Mouse (Mus musculus): Measurements from ENCODE around the gene Slc35g1. TPM values are rescaled to one million over a fixed set of nuclear protein-coding genes. Genes with fewer than 3 reads are reported as not detected.
A peak's percentile ranks its signal among the peaks of the same experiment; 100 is the strongest.

Slc35g1 gene
- total RNA-seq, 4 experiments from 2014 or later, result 19.6 to 37.8 (median 29.9) TPM

DNA sequence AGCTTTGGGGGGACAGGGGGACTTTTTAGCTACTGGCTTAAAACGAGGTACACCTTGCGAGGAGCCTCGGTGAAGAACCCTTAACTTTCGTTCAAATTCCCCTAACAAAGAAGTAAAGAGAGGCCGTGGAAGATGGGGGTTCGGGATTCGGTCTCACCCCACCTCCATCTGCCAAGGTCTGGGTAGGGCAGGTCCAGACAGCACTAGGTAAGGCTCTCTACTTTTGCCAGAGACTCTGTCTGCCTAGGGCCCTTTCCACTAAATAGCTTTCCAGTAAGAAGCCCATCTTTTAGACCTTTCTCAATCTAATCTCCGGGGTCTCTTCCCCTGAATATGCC is 822 bp downstream of the Slc35g1 start:
- no peak for DNase-seq

DNA sequence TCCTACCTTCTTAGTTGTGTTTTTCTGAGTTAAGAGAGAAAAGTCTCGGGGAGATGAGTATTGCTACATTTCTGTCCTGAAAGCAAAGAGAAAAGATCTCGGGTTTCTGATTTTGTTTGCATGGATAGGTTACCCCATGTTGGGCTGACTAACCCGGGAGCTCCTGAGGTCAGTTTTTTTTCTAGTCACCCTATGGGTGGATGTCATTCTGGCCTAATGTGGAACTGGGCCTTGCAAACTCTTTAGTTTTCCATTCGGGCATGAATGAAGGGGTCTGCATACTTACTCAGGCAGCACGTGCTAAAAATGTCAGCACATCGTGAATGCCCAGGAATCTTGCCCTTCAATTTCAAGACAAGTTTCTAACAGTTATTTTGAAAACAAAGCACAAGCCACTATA is 1.2 kb downstream of the Slc35g1 start:
- DNase-seq, result no peak

DNA sequence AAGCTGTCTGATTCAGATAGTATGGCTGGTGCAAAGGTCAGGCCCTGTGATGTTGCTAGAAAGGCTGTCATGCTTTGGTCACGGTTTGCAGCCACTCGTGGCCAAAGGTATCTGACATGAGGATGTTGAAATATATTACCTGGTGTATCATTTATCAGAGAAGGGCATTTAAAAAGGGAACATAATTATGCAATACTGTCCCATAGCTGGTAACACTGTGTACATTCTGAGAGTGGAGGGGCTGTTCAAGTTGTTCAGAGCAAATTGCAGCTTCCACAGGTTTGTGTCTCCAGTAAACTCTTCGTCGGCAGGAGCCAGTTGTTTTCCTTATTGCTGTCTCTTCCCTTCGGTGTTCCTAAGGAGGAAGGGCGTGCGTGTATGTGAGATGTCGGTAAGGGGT is 3.2 kb downstream of the Slc35g1 start:
- DNase-seq, result no peak

DNA sequence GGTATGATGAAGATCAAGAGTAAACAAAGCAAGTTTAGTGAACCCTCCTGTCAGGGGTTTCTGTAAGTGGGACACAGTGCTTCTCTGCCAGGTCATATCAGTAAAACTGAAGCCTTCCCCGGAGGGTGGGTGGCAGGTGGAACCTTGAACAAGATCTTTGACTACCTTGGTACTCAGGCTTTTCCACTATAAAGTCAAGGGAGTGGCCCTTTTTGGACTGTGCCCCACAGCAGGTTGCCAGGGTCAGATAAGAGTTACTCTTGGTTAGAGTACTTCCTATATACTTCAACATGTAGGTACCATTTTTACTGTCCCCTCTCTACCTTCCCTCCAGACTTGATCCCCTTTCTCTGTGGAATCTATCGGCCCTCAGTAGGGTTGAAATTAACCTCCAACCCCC is 5.1 kb downstream of the Slc35g1 start:
- no peak for DNase-seq

DNA sequence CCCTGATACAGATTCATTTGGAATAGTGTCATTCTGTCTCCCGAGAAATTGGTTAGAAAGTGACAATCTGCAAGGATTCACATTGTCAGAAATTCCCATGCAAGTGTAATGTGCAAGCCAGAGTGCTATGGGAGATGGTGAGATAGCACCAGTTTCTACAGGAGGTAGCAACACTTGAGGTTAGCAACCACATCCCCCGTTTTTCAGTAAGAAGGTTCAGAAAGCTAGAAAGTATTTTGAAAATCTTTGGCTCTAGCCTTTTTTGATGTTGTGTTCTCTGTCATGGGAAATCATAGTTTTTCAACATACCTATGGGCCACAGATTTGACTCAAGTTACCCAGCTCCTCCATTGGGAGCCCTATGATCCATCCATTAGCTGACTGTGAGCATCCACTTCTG is 5.6 kb downstream of the Slc35g1 start:
- DNase-seq, result no peak

DNA sequence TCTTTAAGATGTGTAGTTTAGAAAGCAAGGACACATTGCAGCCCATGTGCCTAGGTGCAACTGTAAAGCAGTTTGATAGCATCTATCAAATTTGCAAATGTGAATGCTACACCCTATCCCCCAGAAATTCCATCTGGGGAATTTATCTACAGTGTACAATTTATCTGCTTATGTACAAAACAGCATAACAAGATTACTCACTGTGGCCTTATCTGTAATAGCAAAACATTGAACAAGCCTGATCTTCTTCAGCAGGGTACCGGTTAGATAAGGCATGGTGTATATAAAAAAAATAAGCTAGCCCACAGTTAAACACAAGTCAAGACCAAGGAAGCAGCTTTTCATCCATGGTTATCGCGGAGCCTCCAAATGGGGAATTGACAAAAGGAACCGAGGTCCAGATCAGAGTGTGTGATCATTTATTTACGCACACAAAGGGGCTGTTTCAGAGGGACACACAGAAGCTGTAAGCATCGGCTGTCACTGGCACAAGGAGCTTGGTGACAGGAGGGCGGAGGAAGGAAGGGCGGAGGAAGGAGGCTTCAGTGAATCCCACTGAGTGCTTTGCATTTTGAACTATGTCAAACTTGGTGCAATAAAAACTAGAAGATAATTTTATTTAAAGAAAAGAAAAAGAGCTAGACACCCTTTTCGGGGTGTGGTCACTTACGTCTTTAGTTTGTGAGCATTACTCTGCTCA is 14.7 kb downstream of the Slc35g1 start:
- no peak for DNase-seq

DNA sequence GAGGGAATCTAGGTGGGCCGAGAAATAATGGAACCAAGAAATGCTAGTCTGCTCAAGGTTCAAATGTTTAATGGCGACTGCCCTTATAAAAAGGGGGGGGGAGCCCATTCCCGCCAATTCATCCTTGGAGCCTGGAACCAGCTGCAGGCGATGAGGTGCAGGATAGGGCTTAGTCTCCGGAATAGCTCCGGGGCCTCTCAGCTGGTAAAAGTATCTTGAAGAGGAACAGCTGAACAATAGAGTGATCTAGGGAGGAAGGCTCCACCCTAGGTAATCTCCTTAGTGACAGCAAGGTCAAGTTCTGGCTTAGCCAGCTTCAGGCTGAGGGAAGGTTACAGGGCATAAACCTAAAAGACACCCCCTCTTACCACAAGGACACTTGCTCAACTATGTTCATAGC is 18.1 kb downstream of the Slc35g1 start:
- DNase-seq, result no peak

DNA sequence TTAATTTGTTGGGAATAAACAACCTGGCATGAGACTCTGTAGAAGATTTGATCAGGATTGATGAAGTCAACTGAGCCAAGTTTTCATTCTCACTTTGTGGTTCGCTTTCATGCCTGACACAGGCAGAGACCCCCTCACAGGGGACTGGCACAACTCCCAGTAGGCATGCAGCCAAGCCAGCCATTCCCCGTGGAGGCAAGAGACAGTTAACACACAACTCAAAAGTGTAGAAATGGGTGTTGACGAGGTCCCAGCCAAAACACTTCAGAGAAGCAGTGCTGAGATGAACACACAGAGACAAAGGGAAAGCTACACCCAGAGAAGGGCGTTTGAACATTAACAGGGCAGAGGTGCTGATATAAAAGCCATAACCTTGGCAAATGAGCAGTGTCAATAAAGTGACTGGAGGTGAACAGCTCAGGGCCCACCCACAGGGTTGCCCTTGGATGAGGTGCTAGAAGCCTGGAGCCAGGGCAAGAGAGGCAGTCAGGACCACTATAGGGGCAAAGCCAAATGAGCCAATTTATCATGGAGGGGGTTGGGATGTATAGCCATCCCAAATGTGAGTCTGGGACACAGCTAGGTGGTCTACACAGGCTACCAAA is 23.1 kb downstream of the Slc35g1 start:
- no peak for DNase-seq

DNA sequence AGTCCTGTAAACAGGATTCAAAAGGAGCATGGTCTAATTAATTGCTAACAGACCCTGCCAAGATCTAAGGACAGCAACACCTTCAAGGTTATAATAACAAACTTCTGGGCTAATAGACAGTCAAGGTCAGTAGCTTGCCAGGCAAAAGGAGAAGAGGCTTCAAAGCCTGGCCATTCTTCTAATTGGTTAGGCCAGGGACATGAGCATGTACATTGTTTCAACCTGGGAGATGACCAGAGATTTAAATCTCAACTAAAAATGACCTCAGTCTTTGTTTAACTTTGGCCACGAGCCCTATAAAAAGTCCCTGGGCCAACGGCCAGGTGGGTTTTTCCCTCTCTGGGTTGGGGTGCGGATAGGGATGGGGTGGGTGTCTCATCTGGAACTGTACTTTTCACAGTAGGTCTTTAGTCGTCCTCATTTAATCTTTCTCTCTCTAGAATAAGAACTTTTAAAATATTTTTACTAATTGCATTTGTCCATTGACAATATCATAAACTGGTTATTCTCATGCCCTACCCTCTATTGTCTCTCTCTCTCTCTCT is 25.0 kb downstream of the Slc35g1 start:
- DNase-seq, result no peak

DNA sequence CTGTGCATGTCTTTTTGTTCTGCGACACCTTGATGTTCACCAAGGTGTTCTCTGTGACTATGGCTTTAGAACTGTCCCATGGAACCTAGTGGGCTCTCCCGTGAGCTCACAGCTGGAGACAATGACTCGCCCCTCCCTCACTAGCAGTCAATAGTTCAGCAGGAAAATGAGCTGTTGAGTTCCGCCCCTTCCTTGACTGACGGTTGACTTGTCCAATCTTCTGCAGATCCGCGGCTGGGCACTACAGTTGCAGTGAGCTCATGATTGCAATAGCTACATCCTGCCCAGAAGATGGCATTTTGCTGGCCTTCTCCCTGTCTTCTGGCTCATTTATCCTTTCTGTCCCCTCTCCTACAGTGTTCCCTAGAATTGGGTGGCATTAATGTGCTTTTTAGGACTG is 25.7 kb downstream of the Slc35g1 start:
- DNase-seq, result no peak

DNA sequence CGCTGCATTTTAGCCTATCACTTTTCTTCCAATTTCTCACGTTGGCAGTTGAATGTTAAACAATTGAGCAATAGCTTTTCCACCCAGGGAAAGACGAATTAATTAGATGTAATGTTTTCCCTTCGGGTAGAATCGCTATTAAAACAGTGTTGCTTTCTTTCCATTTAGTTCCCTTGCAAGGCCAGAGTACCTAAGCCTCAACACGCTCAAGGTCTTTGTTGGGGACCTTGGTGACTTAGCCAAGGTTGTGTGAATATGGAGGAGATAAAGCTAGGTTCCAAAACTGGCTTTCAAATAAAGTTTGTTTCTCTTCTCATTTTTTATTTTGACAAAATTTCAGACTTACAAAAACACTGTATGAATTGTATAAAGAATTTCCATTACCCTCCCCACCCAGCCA is 27.1 kb downstream of the Slc35g1 start:
- DNase-seq, result peak; percentile 33

DNA sequence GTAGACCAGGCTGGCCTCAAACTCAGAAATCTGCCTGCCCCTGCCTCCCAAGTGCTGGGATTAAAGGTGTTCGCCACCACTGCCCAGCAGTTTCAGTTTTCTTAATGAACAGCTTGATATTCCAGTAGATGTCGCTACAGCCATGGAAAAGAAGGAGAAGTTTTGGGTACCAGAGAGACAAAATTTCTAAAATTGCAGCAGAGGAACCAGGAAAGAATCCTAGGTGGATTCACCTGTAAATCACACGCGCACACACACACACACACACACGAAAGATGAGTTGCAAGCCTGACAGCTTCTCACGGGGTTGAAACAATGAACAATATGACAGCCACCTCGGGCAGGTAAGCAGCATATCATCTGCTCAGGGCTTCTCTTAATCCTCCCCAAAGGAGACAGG is 28.1 kb downstream of the Slc35g1 start:
- DNase-seq, result no peak

DNA sequence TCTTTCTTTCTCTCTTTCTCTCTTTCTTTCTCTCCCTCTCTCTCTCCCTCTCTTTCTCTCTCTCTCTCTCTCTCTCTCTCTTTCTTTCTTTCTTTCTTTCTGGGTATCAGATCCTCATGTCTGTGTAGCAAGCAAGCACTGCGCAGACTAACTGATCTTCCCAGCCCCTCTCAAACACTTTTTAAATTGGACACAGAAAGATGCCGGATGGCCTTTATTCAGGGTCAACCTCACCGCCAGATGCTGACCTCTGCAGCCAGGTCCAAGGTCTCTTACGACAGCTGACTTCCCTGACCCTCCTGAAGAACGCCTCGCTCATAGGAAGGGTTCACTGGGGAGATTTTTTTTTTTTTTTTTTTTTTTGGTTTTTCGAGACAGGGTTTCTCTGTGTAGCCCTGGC is 28.8 kb downstream of the Slc35g1 start:
- no peak for DNase-seq

DNA sequence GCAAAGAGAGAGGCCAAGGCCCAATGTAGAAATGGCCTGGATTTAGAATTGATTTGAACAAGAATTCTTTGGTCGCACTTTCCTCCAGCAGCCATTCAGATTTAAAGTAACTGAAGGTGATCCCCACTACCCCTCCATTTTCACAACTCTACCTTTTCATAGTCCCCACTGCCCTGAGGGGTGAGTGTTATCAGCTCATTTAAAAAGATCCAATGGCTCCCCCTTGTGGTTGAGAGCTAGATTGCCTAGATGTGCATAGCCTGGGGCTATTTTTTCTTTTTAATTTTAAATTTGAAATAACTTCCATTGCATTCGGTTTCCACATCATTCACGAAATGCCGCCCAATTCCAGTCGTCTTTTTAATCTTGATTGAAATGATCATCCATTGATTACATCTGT is 33.5 kb downstream of the Slc35g1 start:
- no peak for DNase-seq

DNA sequence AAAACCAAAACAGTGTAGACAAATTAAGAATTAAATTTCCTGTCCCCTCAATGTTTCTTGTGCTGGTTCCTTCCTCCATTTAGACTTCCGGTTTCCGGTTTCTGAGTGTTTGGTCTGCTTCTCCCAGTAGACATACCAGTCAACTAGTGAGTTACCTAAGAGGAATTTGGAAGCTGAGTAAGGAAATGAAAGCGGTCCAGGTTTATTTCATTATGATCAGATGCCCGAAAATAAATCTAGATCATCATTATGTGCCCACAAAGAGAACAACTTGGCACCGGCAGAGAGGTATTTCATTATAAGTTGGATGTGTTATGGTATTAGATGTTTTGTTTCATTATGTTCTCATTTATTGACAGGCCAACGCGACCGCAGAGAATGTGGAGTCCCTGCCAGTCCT is 34.7 kb downstream of the Slc35g1 start:
- no peak for DNase-seq

DNA sequence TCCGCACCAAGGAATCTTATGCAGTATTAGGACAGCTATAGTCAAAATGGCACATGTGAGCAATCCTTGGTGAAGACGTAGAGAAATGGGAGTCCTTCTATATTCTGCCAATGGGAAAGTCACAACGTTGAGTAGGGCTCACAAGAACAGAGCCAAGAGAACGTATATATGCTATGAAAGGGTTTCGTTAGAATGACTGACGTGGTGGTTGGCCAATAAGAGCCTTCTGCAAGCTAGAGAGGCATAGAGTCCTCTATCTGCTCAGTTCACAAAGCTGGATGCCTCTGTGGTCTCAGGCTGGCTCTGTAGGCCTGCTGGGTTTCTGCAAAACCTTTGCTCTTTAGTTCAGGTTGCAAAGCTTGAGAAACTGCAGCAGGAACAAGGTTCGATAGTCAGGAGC is 35.5 kb downstream of the Slc35g1 start:
- DNase-seq, result no peak

DNA sequence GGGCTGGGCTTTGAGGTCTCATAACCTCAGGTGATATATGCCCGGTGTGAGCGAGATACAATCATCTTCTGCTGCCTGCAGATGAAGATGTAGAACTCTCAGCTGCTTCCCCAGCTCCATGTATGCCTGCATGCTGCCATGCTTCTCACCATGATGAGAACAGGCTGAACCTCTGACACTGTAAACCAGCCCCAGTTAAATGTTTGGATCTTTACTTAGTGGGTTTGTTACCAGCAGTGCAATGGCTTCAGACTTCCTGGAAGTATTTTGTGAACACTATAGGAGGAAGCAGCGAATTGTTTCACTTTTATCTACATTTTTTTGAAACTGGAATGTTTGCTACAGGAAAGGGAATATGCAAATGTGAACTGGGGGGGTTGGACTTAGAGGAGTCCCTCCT is 36.2 kb downstream of the Slc35g1 start:
- no peak for DNase-seq

DNA sequence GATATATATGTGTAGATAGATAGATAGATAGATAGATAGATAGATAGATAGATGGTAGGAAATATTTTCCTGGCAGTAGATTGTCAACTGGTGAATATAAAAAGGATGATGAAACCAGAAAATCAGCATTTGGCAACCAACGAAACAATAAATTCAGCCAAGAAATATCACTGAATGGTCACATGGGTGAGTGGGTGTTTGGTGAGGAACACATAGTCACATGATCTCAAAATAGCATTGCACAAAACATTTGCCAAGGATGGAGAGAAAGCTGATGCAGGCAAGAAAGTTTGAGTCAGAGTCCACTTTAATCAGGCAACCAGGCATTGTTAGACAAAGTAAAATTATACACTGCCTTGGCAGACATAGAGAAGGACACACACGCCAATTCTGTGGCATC is 37.6 kb downstream of the Slc35g1 start:
- no peak for DNase-seq

DNA sequence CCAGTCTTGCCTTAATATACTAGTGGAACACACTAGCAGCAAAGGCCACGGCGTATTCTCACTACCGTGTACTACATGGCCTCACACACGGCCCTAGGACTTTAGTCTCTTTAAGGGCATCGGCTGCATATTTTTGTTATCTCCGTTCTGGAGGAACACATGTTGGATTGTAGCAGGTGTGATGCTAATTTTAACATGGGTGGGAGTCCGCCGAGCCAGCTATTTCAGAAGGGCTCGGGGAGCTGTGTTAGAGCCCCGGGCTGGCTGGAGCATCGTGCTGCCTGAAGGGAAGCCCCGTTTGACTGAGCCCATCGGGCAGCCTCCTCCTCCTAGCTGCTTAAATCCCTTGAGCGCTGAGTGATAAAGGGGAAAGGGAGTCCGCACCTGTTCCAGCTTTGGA is 39.4 kb downstream of the Slc35g1 start:
- DNase-seq, result no peak

DNA sequence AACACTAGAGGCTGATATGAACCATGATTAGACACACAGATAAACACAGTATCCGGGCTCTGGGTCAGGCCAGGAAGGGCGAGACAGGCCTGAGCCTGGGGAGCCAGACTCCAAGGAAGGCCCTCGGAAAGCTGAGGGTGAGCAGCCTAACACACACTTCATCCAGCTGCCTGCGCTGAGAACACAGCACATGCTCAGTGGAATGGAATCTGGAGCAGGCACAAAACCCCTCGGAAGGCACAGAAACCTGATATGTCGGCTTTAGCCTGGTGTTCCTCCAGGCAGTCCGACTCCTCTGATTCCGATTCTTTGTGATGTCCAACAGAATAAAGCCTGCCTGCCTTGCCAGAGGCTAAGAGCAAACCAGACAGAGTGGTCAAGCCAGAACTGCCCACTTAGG is 46.1 kb downstream of the Slc35g1 start:
- DNase-seq, result no peak

DNA sequence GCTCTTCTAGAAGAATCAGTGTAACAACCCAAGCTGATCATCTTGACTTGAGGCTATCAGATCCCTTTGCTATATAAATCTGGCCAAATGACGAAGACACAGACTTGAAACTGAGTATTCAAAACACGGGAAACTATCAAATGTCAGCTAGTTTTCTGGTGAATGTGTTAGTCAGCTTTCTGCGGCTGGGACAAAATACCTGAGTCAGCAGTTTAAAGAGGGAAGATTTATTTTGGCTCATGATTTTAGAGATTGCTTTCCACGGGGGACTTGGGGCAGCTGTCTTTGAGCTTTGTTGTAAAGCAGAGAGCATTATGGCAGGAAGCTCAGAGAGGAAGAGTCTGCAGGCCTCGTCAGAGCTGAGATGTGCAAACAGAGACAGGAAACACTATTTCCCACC is 50.0 kb downstream of the Slc35g1 start:
- DNase-seq, result no peak

Data from adrenal gland, adult 8-10 months (tissue).